Mouse (Mus musculus): Measurements from ENCODE around the gene Cbl. TPM values are rescaled to one million over a fixed set of nuclear protein-coding genes. Genes with fewer than 3 reads are reported as not detected.

Gene Cbl
- polyA plus RNA-seq (2017; shearing (Covaris generic)): 10 to 100 TPM; 26.8 to 44.8 TPM

GRCm38 (mm10) chr9:44233802-44234478, at the start of gene Cbl:
Gene Cbl (minus strand): TSS chr9:44234049.

GRCm38 (mm10) chr9:44268432-44268831, 34.6 kb upstream of the Cbl start, which contains the start of gene Nlrx1:
Gene Nlrx1 (minus strand): TSS chr9:44268599.

GRCm38 (mm10) chr9:44251314-44251713, 17.5 kb upstream of the Cbl start, which contains the start of gene Pdzd3:
Gene Pdzd3 (minus strand): TSS chr9:44251471.

GRCm38 (mm10) chr9:44240399-44240798, 6.5 kb upstream of the Cbl start, which contains the start of gene Ccdc153:
Gene Ccdc153 (plus strand): TSS chr9:44240676.

GRCm38 (mm10) chr9:44134101-44134850, 99.6 kb downstream of the Cbl start, which contains the start of gene Mcam:
Gene Mcam (plus strand): TSS chr9:44134469.

GRCm38 (mm10) chr9:44113105-44113789, 120.6 kb downstream of the Cbl start, which contains the start of the genes Gm49380 and Rnf26:
Gene Gm49380 (minus strand): TSS chr9:44113500.
Gene Rnf26 (minus strand): TSS chr9:44113517.

GRCm38 (mm10) chr9:44107110-44107509, 126.7 kb downstream of the Cbl start, which contains the start of gene C1qtnf5:
Gene C1qtnf5 (plus strand): TSS chr9:44107245.

GRCm38 (mm10) chr9:44101490-44101889, 132.4 kb downstream of the Cbl start, which contains the start of gene Mfrp:
Gene Mfrp (plus strand): TSS chr9:44101729.

Other genes with a start within 250 kb of the Cbl start
- gene Thy1, start 190.7 kb downstream of the Cbl start, polyA plus RNA-seq (2017; shearing (Covaris generic)): 100 to 1,000 TPM; 133 to 149 TPM
- 1 to 10 TPM; 6.0 to 9.6 TPM for gene Usp2, start 167.0 kb downstream of the Cbl start, polyA plus RNA-seq (2017; shearing (Covaris generic))
- under 1 TPM in 1 of 2 experiments, not detected in 1; 0.86 TPM for gene Mfrp, start 132.3 kb downstream of the Cbl start, polyA plus RNA-seq (2017; shearing (Covaris generic))
- not detected for gene C1qtnf5, start 126.8 kb downstream of the Cbl start, polyA plus RNA-seq (2017; shearing (Covaris generic))
- under 1 TPM in 1 of 2 experiments, not detected in 1; 0.12 TPM for gene Gm49380, start 120.5 kb downstream of the Cbl start, polyA plus RNA-seq (2017; shearing (Covaris generic))
- 10 to 100 TPM; 24.5 to 37.9 TPM for gene Rnf26, start 120.5 kb downstream of the Cbl start, polyA plus RNA-seq (2017; shearing (Covaris generic))
- gene Mcam, start 99.6 kb downstream of the Cbl start, polyA plus RNA-seq (2017; shearing (Covaris generic)): under 1 TPM in 1 of 2 experiments, not detected in 1; 0.75 TPM
- gene Ccdc153, start 6.6 kb upstream of the Cbl start, polyA plus RNA-seq (2017; shearing (Covaris generic)): not detected
- under 1 TPM in 1 of 2 experiments, not detected in 1; 0.52 TPM for gene Pdzd3, start 17.4 kb upstream of the Cbl start, polyA plus RNA-seq (2017; shearing (Covaris generic))
- 10 to 100 TPM; 11.3 to 16.4 TPM for gene Nlrx1, start 34.5 kb upstream of the Cbl start, polyA plus RNA-seq (2017; shearing (Covaris generic))
- 1 to 10 TPM in 1 of 2 experiments, not detected in 1; 1.8 TPM for gene Abcg4, start 54.6 kb upstream of the Cbl start, polyA plus RNA-seq (2017; shearing (Covaris generic))
- gene Hinfp, start 71.6 kb upstream of the Cbl start, polyA plus RNA-seq (2017; shearing (Covaris generic)): 10 to 100 TPM; 23.9 to 26.8 TPM
- gene C2cd2l, start 86.2 kb upstream of the Cbl start, polyA plus RNA-seq (2017; shearing (Covaris generic)): 10 to 100 TPM; 14.2 to 23.6 TPM
- 10 to 100 TPM; 22.6 to 23.7 TPM for gene Dpagt1, start 92.0 kb upstream of the Cbl start, polyA plus RNA-seq (2017; shearing (Covaris generic))
- 10 to 100 TPM; 65.6 to 69.5 TPM for gene H2afx, start 100.6 kb upstream of the Cbl start, polyA plus RNA-seq (2017; shearing (Covaris generic))
- 10 to 100 TPM; 30.2 to 35.7 TPM for gene Hmbs, start 110.2 kb upstream of the Cbl start, polyA plus RNA-seq (2017; shearing (Covaris generic))
- 10 to 100 TPM; 58.3 to 75.2 TPM for gene Vps11, start 127.6 kb upstream of the Cbl start, polyA plus RNA-seq (2017; shearing (Covaris generic))
- gene Hyou1, start 145.4 kb upstream of the Cbl start, polyA plus RNA-seq (2017; shearing (Covaris generic)): 10 to 100 TPM; 14.3 to 22.9 TPM
- 10 to 100 TPM; 25.8 to 34.7 TPM for gene Slc37a4, start 162.8 kb upstream of the Cbl start, polyA plus RNA-seq (2017; shearing (Covaris generic))
- 1,000 to 10,000 TPM; 1,442 to 1,600 TPM for gene Rps25, start 173.1 kb upstream of the Cbl start, polyA plus RNA-seq (2017; shearing (Covaris generic))
- 100 to 1,000 TPM; 121 to 140 TPM for gene Trappc4, start 173.6 kb upstream of the Cbl start, polyA plus RNA-seq (2017; shearing (Covaris generic))
- gene Ccdc84, start 184.5 kb upstream of the Cbl start, polyA plus RNA-seq (2017; shearing (Covaris generic)): 10 to 100 TPM; 52.3 to 59.9 TPM
- under 1 TPM in 1 of 2 experiments, not detected in 1; 0.15 TPM for gene Foxr1, start 207.1 kb upstream of the Cbl start, polyA plus RNA-seq (2017; shearing (Covaris generic))
- gene Upk2, start 220.9 kb upstream of the Cbl start, polyA plus RNA-seq (2017; shearing (Covaris generic)): under 1 TPM in 1 of 2 experiments, not detected in 1; 0.70 TPM
- 10 to 100 TPM; 20.6 to 24.6 TPM for gene Bcl9l, start 248.8 kb upstream of the Cbl start, polyA plus RNA-seq (2017; shearing (Covaris generic))